ENCODE assay signal across 24 mouse cellular contexts in the genomic region with DNA sequence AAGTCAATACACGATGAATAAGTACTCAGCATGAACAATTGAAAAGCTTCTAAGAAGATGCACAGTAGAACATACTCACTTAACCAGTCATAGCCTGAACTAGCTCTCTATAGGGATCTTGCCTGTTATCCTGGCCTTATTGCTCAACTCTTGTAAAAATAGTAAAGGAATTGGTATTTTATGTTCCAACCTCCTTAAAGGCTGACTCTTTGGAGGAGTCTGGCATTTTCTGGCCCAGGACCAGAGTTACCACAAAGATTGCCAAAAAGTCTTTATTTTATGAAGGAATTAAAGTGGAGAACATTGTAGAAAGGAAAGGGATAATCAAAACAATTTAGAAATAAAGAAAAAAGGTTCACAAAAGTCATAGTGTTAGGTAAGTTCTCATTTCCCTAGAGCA. TPM values are rescaled to one million over a fixed set of nuclear protein-coding genes. Genes with fewer than 3 reads are reported as not detected.
DNase-seq lines count a peak whose midpoint lies in the region; ATAC-seq and TF ChIP-seq lines count a peak whose summit lies in the region.
"Had no signal": no experiment of that assay in that cellular context is flagged by ENCODE, and none has a peak within 500 bp of the region (broad histone marks: within the 10 kb centered on the region; RNA-seq: fewer than 3 reads in every experiment).

No protein-coding gene starts in this region.

- H3K27me3 ChIP-seq in myocyte (ENCODE audit: control insufficient read depth, insufficient read depth, insufficient read length) = no peaks in the 10 kb centered on the region
- H3K27me3 ChIP-seq: CH12.LX; embryonic facial prominence, embryonic 12.5 days; forebrain, embryonic 12.5 days had no signal

- no peak for ATAC-seq in cerebellum, adult (ENCODE audit: insufficient number of reproducible peaks, low FRiP score, low TSS enrichment)
- ATAC-seq: CD4-positive, CD25-positive, alpha-beta regulatory T cell, adult 4 months; forebrain, embryonic 14.5 days; forebrain, embryonic 16.5 days had no signal

- no peak overlapping the region for H3ac ChIP-seq in myocyte (ENCODE audit: control insufficient read depth, insufficient read length)

- H3K4me3 ChIP-seq in myocyte = no peak overlapping the region
- H3K4me3 ChIP-seq: embryonic facial prominence, embryonic 10.5 days; embryonic facial prominence, embryonic 12.5 days; erythroblast, embryonic 14.5 days; forebrain, embryonic 10.5 days; forebrain, embryonic 12.5 days had no signal

- no peaks in the 10 kb centered on the region for H3K36me3 ChIP-seq in myocyte (ENCODE audit: control insufficient read depth, insufficient read depth)
- H3K36me3 ChIP-seq: embryonic facial prominence, embryonic 10.5 days; embryonic facial prominence, embryonic 12.5 days; forebrain, embryonic 10.5 days; forebrain, embryonic 12.5 days; G1E had no signal

- DNase-seq in 3T3-L1 (ENCODE audit: low read depth, low spot score) = peak; percentile 58
- DNase-seq in NIH3T3 (ENCODE audit: low read depth) = peak; percentile 61
- DNase-seq in kidney, adult 9 months = no peak
- DNase-seq: adrenal gland, adult 2 months; adrenal gland, postnatal 10 days; adrenal gland, postnatal 25 days; B cell, adult 2 months; cerebellum, adult 11-12 months; cerebellum, adult 2 months; cerebellum, adult 9-10 months; cerebellum, postnatal 10 days; cerebellum, postnatal 25 days had no signal

- H3K79me2 ChIP-seq in myocyte (ENCODE audit: control insufficient read depth, insufficient read depth) = peaks cover 53% of the 10 kb centered on the region

- no peak overlapping the region for H3K4me2 ChIP-seq in myocyte (ENCODE audit: low read depth)
- H3K4me2 ChIP-seq: embryonic facial prominence, embryonic 12.5 days; forebrain, embryonic 12.5 days had no signal

- no peak for TF ChIP-seq POLR2A in myocyte (IDR thresholded peaks at IDR 0.05; ENCODE audit: insufficient read length, low read depth)

TF ChIP-seq in myocyte, 11 proteins besides CTCF, POLR2A, EP300 and RAD21:
- 0 out of 2 replicates have a peak, but pooled peaks have one; percentile 46 for TF ChIP-seq CEBPB (IDR thresholded peaks at IDR 0.05; ENCODE audit: insufficient read depth, poor library complexity, severe bottlenecking)
- TF ChIP-seq MYOD1 (IDR thresholded peaks at IDR 0.05; ENCODE audit: control insufficient read depth in 1 of 3, insufficient read length in 2 of 3, low read depth in 2 of 3) = no peak
- no peak for TF ChIP-seq USF1 (IDR thresholded peaks at IDR 0.05; ENCODE audit: low read depth)
- no peak for TF ChIP-seq TCF3 (IDR thresholded peaks at IDR 0.05; ENCODE audit: insufficient read length, low read depth)
- no peak for TF ChIP-seq SRF (IDR thresholded peaks at IDR 0.05; ENCODE audit: control insufficient read depth, insufficient read length, low read depth)
TF ChIP-seq in myocyte: peak in this region for 1.

RNA-seq across cellular contexts. Expression of a gene that starts 21.2 kb away (rescaled TPM):
- polyA plus RNA-seq in myocyte (2012; fragmentation: generic; extraction: Trizol) = 115 TPM
- polyA plus RNA-seq: CD4-positive, CD25-positive, alpha-beta regulatory T cell, adult 4 months; G1E had no signal
